Mouse (Mus musculus) cerebellum, adult 2 months (tissue): ENCODE data around the gene Cmah. TPM values are rescaled to one million over a fixed set of nuclear protein-coding genes. Genes with fewer than 3 reads are reported as not detected.

ENCODE experiments used
- DNase-seq, 2 experiments: peaks; one replicate each; pipeline ENCODE4 v3.0.0; 2021
- H3K27ac ChIP-seq: fragments of 200-500 bp; 2 replicates; pipeline ENCODE4 v1.5.1; 2012; ENCODE audit warnings: low read length, control low read depth, inconsistent platforms; ENCODE audit not compliant: insufficient read depth
- H3K27me3 ChIP-seq: fragments of 200-500 bp; 2 replicates; pipeline ENCODE4 v1.6.1; 2012; ENCODE audit warnings: inconsistent platforms, mild to moderate bottlenecking, low read length, moderate library complexity; ENCODE audit not compliant: control insufficient read depth, insufficient read depth
- H3K4me1 ChIP-seq: fragments of 200-500 bp; 2 replicates; pipeline ENCODE4 v1.6.1; 2011; ENCODE audit warnings: low read length; ENCODE audit not compliant: control insufficient read depth, insufficient read depth
- H3K4me3 ChIP-seq: fragments of 200-500 bp; replicated peaks from 2 replicates; pipeline ENCODE3; 2011; ENCODE audit warnings: mild to moderate bottlenecking, low read depth, low read length, control low read depth; ENCODE audit not compliant: insufficient read depth
- CTCF ChIP-seq: fragments of 200-500 bp; IDR thresholded peaks from 2 replicates; pipeline ENCODE4 v1.5.1; 2011; ENCODE audit warnings: low read depth, mild to moderate bottlenecking, control low read depth, low read length, moderate library complexity, borderline replicate concordance; ENCODE audit not compliant: insufficient read depth
- POLR2A ChIP-seq: fragments of 200-500 bp; IDR thresholded peaks from 2 replicates; pipeline ENCODE4 v1.6.1; 2011; ENCODE audit warnings: low read length, control low read depth, borderline replicate concordance; ENCODE audit not compliant: insufficient read depth
- WGBS: fragments of 180-500 bp; shearing (Covaris S2); methylation state at CpG from one replicate; pipeline ENCODE4 v1.1.7; 2018; 5-methylcytosine and 5-hydroxymethylcytosine counted together
- polyA plus RNA-seq: library from polyadenylated mRNA; depleted of rRNA; stranded (reverse); fragments of >200 nt; gene quantifications from 2 replicates; pipeline ENCODE4 v1.2.3, GENCODE M21; 2012; rRNA removed

Cmah gene
- polyA plus RNA-seq, 1 experiment, result 0.05 TPM

DNA sequence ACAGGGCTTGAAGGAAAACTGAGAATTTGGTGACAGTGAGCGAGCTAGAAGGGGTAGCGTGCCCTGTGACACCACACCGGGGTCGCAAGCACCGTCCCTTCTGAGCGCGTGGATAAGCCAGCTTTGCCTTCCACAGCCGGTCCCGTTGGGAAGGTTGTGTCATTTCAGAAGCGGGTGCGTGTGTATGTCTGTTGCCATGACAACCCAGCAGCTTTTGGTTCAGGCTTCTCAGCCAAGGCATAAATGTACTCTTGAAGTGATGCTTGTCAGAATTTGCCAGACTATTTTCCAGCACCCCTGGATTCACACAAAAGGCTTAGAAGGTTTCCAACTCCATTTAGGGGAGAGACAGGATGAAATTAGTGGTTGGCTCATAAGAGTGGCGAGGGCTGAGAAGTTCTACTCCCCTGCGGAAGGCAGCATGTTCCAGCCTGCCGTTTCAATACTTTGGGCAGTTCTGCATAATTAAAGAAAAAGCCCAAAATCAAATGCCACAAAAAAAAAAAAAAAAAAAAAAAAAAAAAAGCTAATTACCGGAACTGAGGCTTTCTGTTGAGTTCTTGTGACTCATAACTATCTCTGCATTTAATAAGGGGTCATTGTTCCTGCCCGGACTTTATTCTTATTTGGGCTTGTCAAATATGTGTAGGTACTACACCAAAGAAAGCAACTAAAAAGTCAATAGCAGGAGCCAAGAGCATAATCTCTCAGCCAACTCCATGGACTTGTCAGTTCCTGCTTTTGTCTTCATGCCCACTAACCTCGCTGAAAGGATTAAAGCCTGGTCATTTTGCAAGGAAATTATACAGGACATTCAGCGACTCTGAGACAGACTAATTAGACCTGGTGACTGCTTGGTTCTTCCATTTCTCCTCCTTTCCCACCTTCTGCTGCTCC, 194.5 kb downstream of the Cmah start:
- TF ChIP-seq CTCF (no peak), POLR2A (no peak)
- Histone ChIP-seq H3K27ac (no peak overlapping the region), H3K4me3 (no peak overlapping the region), H3K4me1 (no peaks in the 10 kb centered on the region), H3K27me3 (no peaks in the 10 kb centered on the region)
- DNase-seq, result peak in 1 of 2 experiments; percentile 17
- WGBS, result 15% methylated on average over 18 of the region's 18 CpGs

DNA sequence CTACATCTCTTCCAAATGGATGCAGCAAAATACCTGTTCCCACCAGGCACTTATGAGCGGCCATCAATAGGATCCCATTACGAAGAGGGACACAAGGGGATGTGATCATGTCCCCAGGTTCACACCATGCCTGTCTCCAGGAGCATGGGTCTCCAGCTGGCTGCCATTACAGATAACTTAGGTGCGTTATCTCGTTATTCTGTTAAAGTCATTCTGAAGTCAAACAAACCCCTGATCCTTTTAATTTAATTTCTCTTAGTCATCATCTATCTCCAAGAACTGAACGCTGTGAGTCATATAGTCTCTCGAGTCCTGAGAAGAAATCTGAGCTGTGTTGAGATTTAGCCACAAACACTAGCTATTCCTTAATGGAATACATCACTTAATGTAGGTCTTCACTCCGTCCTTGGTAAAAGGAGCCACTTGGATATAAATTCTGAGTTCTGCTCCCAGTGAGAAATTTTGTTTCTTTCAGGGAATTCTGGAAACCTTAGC, 195.2 kb downstream of the Cmah start:
- DNase-seq, result no peak
- Histone ChIP-seq H3K4me1 (no peaks in the 10 kb centered on the region), H3K4me3 (no peak overlapping the region), H3K27ac (no peak overlapping the region), H3K27me3 (no peaks in the 10 kb centered on the region)
- WGBS, result 89% methylated on average over 7 of the region's 7 CpGs
- no peak for TF ChIP-seq POLR2A
- TF ChIP-seq CTCF, result no peak

DNA sequence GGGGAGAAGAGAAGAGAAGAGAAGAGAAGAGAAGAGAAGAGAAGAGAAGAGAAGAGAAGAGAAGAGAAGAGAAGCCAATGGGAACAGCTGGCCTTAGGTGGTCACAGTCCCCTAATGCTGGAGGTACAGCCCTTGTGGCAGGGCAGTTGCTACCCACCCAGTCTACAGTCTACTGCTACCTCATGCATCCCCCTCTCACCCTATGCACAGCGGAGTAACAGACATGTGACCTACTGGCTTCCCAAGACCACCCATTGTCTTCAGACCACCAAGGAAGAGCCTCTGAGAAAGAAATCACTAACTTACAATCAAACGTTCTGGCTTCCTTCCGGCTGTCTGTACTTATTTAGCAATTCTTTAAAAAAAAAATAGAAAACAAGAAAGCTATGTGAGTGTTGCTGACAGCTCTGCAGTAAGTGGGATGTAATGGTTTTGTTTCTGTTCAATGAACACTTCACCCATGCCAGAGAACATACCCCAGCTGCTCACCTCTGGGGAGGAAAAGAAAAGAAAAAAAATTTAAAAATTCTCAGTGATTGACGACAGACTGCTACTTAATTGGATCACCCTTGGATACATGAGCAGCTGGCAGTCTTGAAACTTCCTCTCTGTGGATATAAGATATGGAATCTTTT, 196.5 kb downstream of the Cmah start:
- DNase-seq, result no peak
- TF ChIP-seq CTCF (no peak), POLR2A (no peak)
- Histone ChIP-seq H3K27ac (no peak overlapping the region), H3K4me3 (no peak overlapping the region), H3K4me1 (no peaks in the 10 kb centered on the region), H3K27me3 (no peaks in the 10 kb centered on the region)
- 63% methylated on average over 4 of the region's 4 CpGs for WGBS

DNA sequence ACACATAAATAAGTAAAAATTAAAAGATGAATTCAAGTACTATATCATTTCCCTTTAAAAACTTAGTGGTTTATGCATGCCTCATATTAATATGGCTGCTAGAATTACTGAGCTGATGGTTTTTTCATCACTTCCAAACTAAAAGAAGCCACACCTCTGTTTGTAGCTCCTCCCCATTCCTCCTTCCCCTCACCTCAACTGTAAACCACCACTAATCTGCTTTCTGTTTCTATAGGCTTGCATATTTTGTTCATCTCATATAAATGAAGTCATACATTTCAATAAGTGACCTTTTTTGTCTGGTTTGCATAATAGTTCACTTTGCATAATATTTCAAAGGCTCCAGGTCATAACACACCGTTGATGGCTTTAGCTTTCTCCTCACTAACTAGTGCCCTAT, 197.3 kb downstream of the Cmah start:
- H3K4me1 ChIP-seq, result no peaks in the 10 kb centered on the region
- H3K4me3 ChIP-seq, result no peak overlapping the region
- no peak for TF ChIP-seq POLR2A
- H3K27me3 ChIP-seq, result no peaks in the 10 kb centered on the region
- H3K27ac ChIP-seq, result no peak overlapping the region
- DNase-seq, result no peak
- WGBS, result 68% methylated on average over 1 of the region's 1 CpGs

DNA sequence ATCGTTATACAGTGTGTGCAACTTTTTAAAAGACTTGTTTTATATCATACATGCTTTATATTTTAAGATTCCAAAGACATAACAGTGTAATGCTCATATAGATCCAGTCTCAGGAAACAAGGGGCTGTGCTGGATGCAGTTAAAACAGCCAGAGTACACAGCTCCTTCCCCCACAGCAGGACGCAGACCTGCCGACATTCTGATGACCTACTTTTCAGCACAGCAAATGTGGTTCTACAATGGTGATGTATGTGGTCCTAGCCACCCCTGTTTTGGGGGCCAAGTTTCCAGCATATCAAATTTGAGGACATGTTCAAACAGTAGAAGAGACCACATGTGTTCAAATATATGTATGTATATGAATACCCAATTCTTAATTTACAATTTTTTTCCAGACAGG, 198.3 kb downstream of the Cmah start:
- H3K27me3 ChIP-seq, result no peaks in the 10 kb centered on the region
- no peak for TF ChIP-seq CTCF
- TF ChIP-seq POLR2A, result no peak
- no peak for DNase-seq
- H3K4me1 ChIP-seq, result no peaks in the 10 kb centered on the region
- 43% methylated on average over 3 of the region's 3 CpGs for WGBS
- H3K4me3 ChIP-seq, result no peak overlapping the region
- H3K27ac ChIP-seq, result no peak overlapping the region

DNA sequence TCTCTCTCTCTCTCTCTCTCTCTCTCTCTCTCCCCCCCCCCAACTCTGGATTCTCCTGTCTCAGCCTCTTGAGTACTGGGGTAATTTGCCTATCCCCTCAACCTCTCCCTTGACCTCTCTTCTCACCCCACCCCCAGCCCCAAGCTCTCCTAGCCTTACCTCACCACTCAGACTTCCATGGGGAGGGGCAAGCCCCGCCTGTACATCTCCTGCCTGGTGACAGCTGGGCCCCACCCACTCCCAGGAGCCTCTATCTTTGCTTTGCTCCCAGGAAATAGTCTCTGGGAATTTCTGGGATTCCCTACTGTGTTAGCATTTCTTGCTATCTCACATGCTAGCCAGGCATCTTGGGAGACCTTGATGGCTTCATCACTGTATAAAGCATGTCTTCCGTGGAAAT, 199.7 kb downstream of the Cmah start:
- TF ChIP-seq CTCF (no peak), POLR2A (no peak)

More for the DNA sequence above, 199.7 kb downstream of the Cmah start:
- Histone ChIP-seq H3K4me1 (no peaks in the 10 kb centered on the region), H3K27me3 (no peaks in the 10 kb centered on the region), H3K4me3 (no peak overlapping the region), H3K27ac (no peak overlapping the region)
- WGBS, result 72% methylated on average over 2 of the region's 2 CpGs
- DNase-seq, result no peak

Other genes with a start within 250 kb of the Cmah start
- 23.7 and 24.8 TPM in 2 replicates for gene Carmil1, start 46.6 kb upstream of the Cmah start, polyA plus RNA-seq